Mouse (Mus musculus) myocyte (in vitro differentiated cells): ENCODE measurements at regions not wholly inside any gene's neighbourhood (a gene's known extent, or its start where the extent isn't known, plus 50 kb on each side); places are given as distances from the start of the nearest gene placed in this dataset.

ENCODE experiments used
- CEBPB ChIP-seq: IDR thresholded peaks from 2 replicates; pipeline ENCODE4 v1.6.1; 2011; ENCODE audit warnings: mild to moderate bottlenecking, moderate library complexity; ENCODE audit not compliant: poor library complexity, insufficient read depth, severe bottlenecking
- MYOG ChIP-seq, 3 experiments: IDR thresholded peaks; one replicate each; pipeline ENCODE4 v1.6.1; 2011; ENCODE audit warnings: control low read depth in 2 of 3, low read depth in 2 of 3, mild to moderate bottlenecking in 2 of 3; ENCODE audit not compliant: insufficient read length in 2 of 3, control insufficient read depth in 1 of 3, insufficient read depth in 1 of 3

DNA sequence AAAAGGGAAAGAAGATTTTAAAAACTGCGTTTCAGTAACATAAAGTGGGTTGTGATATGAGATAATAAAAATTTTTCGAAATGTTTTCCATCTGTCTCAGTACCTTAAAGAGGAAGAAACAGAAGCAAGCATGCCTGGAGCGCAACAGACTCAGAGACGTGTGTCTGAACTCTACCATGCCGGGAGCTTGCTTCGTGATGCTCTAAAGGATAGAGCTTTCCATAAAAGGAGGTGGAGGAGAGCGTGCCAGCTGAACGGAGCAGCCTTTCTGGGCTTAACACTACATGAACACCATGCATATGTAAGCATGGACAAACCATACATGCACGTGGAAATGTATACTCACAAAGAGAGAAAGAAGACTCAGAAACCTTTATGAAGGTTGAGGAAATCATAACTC lies 387.5 kb upstream of the Slc7a11 start:
- TF ChIP-seq MYOG (IDR thresholded peaks at IDR 0.05; ENCODE audit: control insufficient read depth in 1 of 3, insufficient read depth in 1 of 3, insufficient read length in 2 of 3, low read depth in 2 of 3) = no peak
- no peak for TF ChIP-seq CEBPB
